Mouse (Mus musculus): ENCODE measurements around the gene Hoga1. TPM values are rescaled to one million over a fixed set of nuclear protein-coding genes. Genes with fewer than 3 reads are reported as not detected.

Hoga1 gene
- total RNA-seq, 1 experiment: 0.89 TPM

DNA sequence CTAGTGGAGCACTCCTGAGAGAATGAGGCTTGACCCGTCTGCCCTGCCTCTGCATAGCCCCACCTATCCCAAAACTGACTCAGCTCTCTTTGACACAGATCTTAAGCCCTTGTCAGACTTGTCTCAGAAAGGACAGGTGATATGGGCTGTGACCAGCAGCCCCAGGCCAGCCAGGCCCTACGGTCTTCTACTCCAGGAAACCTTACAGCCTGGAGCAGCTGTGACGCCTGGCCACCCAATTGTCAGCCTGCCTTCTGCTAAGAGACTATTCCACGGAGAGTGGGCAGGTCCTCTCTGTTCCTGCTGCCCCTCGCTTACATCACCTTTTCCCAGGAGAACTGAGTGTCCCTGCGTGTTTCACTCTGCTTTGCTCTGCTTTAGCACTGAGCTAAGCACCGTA, 34.3 kb upstream of the Hoga1 start:
- in situ Hi-C loops (cut with MboI; ENCODE audit: low sequenced_read_pairs in 2 of 2, unreplicated experiment in 2 of 2): no loop called here
- H3K4me1 ChIP-seq (ENCODE audit: control insufficient read depth in 2 of 2, insufficient read depth in 2 of 2, low read length in 2 of 2, poor library complexity in 1 of 2): peaks cover 3 to 23% of the 10 kb centered on the region in 2 experiments; a peak in 3 of 4 replicates
- DNase-seq (ENCODE audit: low read depth, low spot score): no peak
- no peak overlapping the region for H3K9ac ChIP-seq (ENCODE audit: insufficient read depth, low read depth, low read length, poor library complexity, severe bottlenecking)
- H3K9me3 ChIP-seq (ENCODE audit: control insufficient read depth, insufficient read depth, low read depth, low read length): no peaks in the 10 kb centered on the region
- peaks cover 3% of the 10 kb centered on the region; the same call in 1 of the 2 replicates for H3K36me3 ChIP-seq (ENCODE audit: control insufficient read depth, insufficient read depth, low read length, poor library complexity, severe bottlenecking)
- no peak overlapping the region for H3K27ac ChIP-seq (ENCODE audit: insufficient read depth, low read depth, low read length, poor library complexity, severe bottlenecking)
- H3K4me3 ChIP-seq (ENCODE audit: insufficient read depth in 1 of 2, low read depth in 1 of 2, low read length in 2 of 2, poor library complexity in 1 of 2, severe bottlenecking in 1 of 2): no peak overlapping the region
- TF ChIP-seq ZC3H11A (IDR thresholded peaks at IDR 0.05; ENCODE audit: borderline replicate concordance, low read depth, low read length) (no peak), ZNF384 (IDR thresholded peaks at IDR 0.05; ENCODE audit: low read depth, low read length) (no peak), HCFC1 (IDR thresholded peaks at IDR 0.05; ENCODE audit: borderline replicate concordance, insufficient read depth, low read length) (no peak), CHD2 (IDR thresholded peaks at IDR 0.05; ENCODE audit: low read depth, low read length) (no peak), MAFK (IDR thresholded peaks at IDR 0.05; ENCODE audit: insufficient read depth, low read depth, low read length) (no peak)

DNA sequence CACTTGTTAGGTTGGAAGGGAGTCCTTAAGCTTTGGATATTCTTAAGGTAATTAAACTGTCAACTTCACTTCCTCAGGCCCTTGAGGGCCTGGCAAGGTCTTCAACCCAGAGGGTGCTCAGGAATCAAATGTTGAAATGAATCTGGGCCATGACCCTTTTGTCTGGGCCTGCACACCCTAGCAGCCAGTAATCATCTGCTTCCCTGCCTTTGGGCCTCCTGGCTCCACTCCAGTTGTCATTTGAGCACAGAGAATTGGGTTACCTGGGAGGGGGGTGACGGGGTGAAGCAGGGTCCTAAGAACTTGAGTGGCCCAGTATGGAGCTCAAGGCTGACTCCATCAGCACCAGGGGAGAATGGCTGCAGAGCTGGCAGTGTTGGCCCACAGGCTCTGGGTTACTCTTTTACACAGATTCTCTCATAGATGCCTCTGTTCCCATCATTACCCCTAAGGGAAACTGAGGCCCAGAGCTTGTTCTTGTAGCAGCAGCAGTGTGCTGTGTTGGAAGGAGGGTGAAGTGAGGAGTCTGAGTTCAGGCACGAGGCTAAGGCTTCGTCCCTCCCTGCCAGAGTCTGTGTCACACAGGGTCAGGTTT, 31.1 kb upstream of the Hoga1 start:
- no peaks in the 10 kb centered on the region for H3K9me3 ChIP-seq (ENCODE audit: control insufficient read depth, insufficient read depth, low read depth, low read length)
- no peak overlapping the region for H3K9ac ChIP-seq (ENCODE audit: insufficient read depth, low read depth, low read length, poor library complexity, severe bottlenecking)
- TF ChIP-seq ZC3H11A (IDR thresholded peaks at IDR 0.05; ENCODE audit: borderline replicate concordance, low read depth, low read length): no peak
- no peak for TF ChIP-seq ZNF384 (IDR thresholded peaks at IDR 0.05; ENCODE audit: low read depth, low read length)
- no peak for TF ChIP-seq HCFC1 (IDR thresholded peaks at IDR 0.05; ENCODE audit: borderline replicate concordance, insufficient read depth, low read length)
- no peak for TF ChIP-seq MAFK (IDR thresholded peaks at IDR 0.05; ENCODE audit: insufficient read depth, low read depth, low read length)
- TF ChIP-seq CHD2 (IDR thresholded peaks at IDR 0.05; ENCODE audit: low read depth, low read length): no peak
- DNase-seq (ENCODE audit: low read depth, low spot score): no peak
- no peak overlapping the region for H3K4me3 ChIP-seq (ENCODE audit: insufficient read depth in 1 of 2, low read depth in 1 of 2, low read length in 2 of 2, poor library complexity in 1 of 2, severe bottlenecking in 1 of 2)
- in situ Hi-C loops (cut with MboI; ENCODE audit: low sequenced_read_pairs in 2 of 2, unreplicated experiment in 2 of 2): no loop called here
- peaks cover 0 to 11% of the 10 kb centered on the region in 2 experiments; a peak in 2 of 4 replicates for H3K4me1 ChIP-seq (ENCODE audit: control insufficient read depth in 2 of 2, insufficient read depth in 2 of 2, low read length in 2 of 2, poor library complexity in 1 of 2)
- H3K27ac ChIP-seq (ENCODE audit: insufficient read depth, low read depth, low read length, poor library complexity, severe bottlenecking): no peak overlapping the region
- peaks cover 3% of the 10 kb centered on the region; the same call in 1 of the 2 replicates for H3K36me3 ChIP-seq (ENCODE audit: control insufficient read depth, insufficient read depth, low read length, poor library complexity, severe bottlenecking)

DNA sequence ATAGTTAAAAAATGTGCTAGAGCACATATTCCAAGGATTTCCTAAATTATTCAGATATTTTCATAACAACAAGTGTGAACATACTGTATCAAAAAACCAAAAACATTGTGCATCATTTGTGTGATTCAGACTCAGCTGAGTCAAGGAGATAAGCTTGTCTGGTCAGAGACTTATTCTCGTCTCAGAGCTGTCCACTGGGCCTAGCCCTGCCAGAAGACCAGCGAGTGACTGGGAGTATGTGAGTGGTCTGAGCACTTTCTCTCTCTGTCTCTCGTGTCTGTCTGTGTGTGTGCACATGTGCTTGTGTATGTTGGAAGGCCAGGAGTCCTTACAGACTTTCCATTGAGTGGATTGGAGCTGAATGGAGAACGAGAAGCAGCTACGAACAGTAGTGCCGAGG, 30.4 kb upstream of the Hoga1 start:
- H3K9me3 ChIP-seq (ENCODE audit: control insufficient read depth, insufficient read depth, low read depth, low read length): no peaks in the 10 kb centered on the region
- in situ Hi-C loops (cut with MboI; ENCODE audit: low sequenced_read_pairs in 2 of 2, unreplicated experiment in 2 of 2): no loop called here
- DNase-seq (ENCODE audit: low read depth, low spot score): no peak
- peaks cover 0 to 11% of the 10 kb centered on the region in 2 experiments; a peak in 2 of 4 replicates for H3K4me1 ChIP-seq (ENCODE audit: control insufficient read depth in 2 of 2, insufficient read depth in 2 of 2, low read length in 2 of 2, poor library complexity in 1 of 2)
- no peak overlapping the region for H3K27ac ChIP-seq (ENCODE audit: insufficient read depth, low read depth, low read length, poor library complexity, severe bottlenecking)
- TF ChIP-seq ZC3H11A (IDR thresholded peaks at IDR 0.05; ENCODE audit: borderline replicate concordance, low read depth, low read length): no peak
- H3K36me3 ChIP-seq (ENCODE audit: control insufficient read depth, insufficient read depth, low read length, poor library complexity, severe bottlenecking): peaks cover 3% of the 10 kb centered on the region; the same call in 1 of the 2 replicates
- H3K9ac ChIP-seq (ENCODE audit: insufficient read depth, low read depth, low read length, poor library complexity, severe bottlenecking): no peak overlapping the region
- H3K4me3 ChIP-seq (ENCODE audit: insufficient read depth in 1 of 2, low read depth in 1 of 2, low read length in 2 of 2, poor library complexity in 1 of 2, severe bottlenecking in 1 of 2): no peak overlapping the region

DNA sequence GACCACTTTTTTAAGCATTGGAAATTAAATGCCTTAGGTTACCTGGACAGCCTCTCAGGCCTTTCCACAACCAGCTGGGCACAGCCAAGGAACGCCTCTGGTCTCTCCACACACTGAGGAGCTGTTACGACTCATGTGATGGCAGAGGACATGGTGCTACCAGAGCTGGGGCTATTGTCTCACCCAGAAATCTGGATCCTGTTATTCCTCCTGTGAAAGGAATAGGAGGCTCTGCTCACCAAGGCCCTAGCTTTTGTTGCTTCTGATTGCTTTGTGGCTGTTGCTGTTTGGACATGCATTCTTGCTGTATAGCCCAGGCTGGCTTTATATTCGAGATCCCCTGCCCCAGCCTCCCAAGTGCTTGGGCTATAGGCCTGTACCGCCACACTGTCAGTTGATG, 29.2 kb upstream of the Hoga1 start:
- peaks cover 3% of the 10 kb centered on the region; the same call in 1 of the 2 replicates for H3K36me3 ChIP-seq (ENCODE audit: control insufficient read depth, insufficient read depth, low read length, poor library complexity, severe bottlenecking)
- in situ Hi-C loops (cut with MboI; ENCODE audit: low sequenced_read_pairs in 2 of 2, unreplicated experiment in 2 of 2): no loop called here
- H3K9ac ChIP-seq (ENCODE audit: insufficient read depth, low read depth, low read length, poor library complexity, severe bottlenecking): no peak overlapping the region
- H3K27ac ChIP-seq (ENCODE audit: insufficient read depth, low read depth, low read length, poor library complexity, severe bottlenecking): no peak overlapping the region
- no peak for DNase-seq (ENCODE audit: low read depth, low spot score)
- H3K4me3 ChIP-seq (ENCODE audit: insufficient read depth in 1 of 2, low read depth in 1 of 2, low read length in 2 of 2, poor library complexity in 1 of 2, severe bottlenecking in 1 of 2): no peak overlapping the region
- peaks cover 0 to 9% of the 10 kb centered on the region in 2 experiments; a peak in 2 of 4 replicates for H3K4me1 ChIP-seq (ENCODE audit: control insufficient read depth in 2 of 2, insufficient read depth in 2 of 2, low read length in 2 of 2, poor library complexity in 1 of 2)
- no peaks in the 10 kb centered on the region for H3K9me3 ChIP-seq (ENCODE audit: control insufficient read depth, insufficient read depth, low read depth, low read length)
- no peak for TF ChIP-seq ZC3H11A (IDR thresholded peaks at IDR 0.05; ENCODE audit: borderline replicate concordance, low read depth, low read length)
- TF ChIP-seq CHD2 (IDR thresholded peaks at IDR 0.05; ENCODE audit: low read depth, low read length): no peak
- TF ChIP-seq HCFC1 (IDR thresholded peaks at IDR 0.05; ENCODE audit: borderline replicate concordance, insufficient read depth, low read length): no peak
- TF ChIP-seq ZNF384 (IDR thresholded peaks at IDR 0.05; ENCODE audit: low read depth, low read length): no peak
- no peak for TF ChIP-seq MAFK (IDR thresholded peaks at IDR 0.05; ENCODE audit: insufficient read depth, low read depth, low read length)

DNA sequence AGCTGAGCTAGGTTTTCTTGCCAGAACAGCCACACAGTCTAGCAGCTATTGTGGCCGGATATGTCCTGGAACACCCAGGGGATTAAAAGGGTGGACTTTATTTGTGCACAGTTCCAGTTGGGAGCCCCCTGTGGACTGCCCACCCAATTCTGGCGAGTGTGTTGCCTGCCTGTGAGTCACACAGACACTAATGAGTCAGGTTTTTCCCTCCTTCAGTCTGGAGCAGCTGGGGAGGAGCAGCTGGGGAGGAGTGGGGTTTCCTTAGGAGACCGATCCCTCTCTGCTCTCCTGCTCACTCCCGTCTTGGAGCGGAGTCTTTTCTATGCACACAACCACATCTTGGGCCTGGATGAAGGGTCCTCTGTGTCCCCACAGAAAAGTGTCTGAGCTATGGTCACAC, 28.6 kb upstream of the Hoga1 start:
- H3K9ac ChIP-seq (ENCODE audit: insufficient read depth, low read depth, low read length, poor library complexity, severe bottlenecking): no peak overlapping the region
- H3K4me1 ChIP-seq (ENCODE audit: control insufficient read depth in 2 of 2, insufficient read depth in 2 of 2, low read length in 2 of 2, poor library complexity in 1 of 2): peaks cover 0 to 11% of the 10 kb centered on the region in 2 experiments; a peak in 2 of 4 replicates
- no peak overlapping the region for H3K4me3 ChIP-seq (ENCODE audit: insufficient read depth in 1 of 2, low read depth in 1 of 2, low read length in 2 of 2, poor library complexity in 1 of 2, severe bottlenecking in 1 of 2)
- peaks cover 1% of the 10 kb centered on the region; the same call in 1 of the 2 replicates for H3K36me3 ChIP-seq (ENCODE audit: control insufficient read depth, insufficient read depth, low read length, poor library complexity, severe bottlenecking)
- H3K9me3 ChIP-seq (ENCODE audit: control insufficient read depth, insufficient read depth, low read depth, low read length): no peaks in the 10 kb centered on the region
- no peak for DNase-seq (ENCODE audit: low read depth, low spot score)
- TF ChIP-seq MAFK (IDR thresholded peaks at IDR 0.05; ENCODE audit: insufficient read depth, low read depth, low read length): no peak
- no peak for TF ChIP-seq HCFC1 (IDR thresholded peaks at IDR 0.05; ENCODE audit: borderline replicate concordance, insufficient read depth, low read length)
- no peak for TF ChIP-seq ZNF384 (IDR thresholded peaks at IDR 0.05; ENCODE audit: low read depth, low read length)
- no peak for TF ChIP-seq CHD2 (IDR thresholded peaks at IDR 0.05; ENCODE audit: low read depth, low read length)
- TF ChIP-seq ZC3H11A (IDR thresholded peaks at IDR 0.05; ENCODE audit: borderline replicate concordance, low read depth, low read length): no peak
- in situ Hi-C loops (cut with MboI; ENCODE audit: low sequenced_read_pairs in 2 of 2, unreplicated experiment in 2 of 2): no loop called here
- H3K27ac ChIP-seq (ENCODE audit: insufficient read depth, low read depth, low read length, poor library complexity, severe bottlenecking): no peak overlapping the region
